Mouse (Mus musculus) hindbrain, embryonic 15.5 days (tissue): ENCODE measurements around the gene Mul1. TPM values are rescaled to one million over a fixed set of nuclear protein-coding genes. Genes with fewer than 3 reads are reported as not detected.

Experiments used
- ATAC-seq: fragments of 200-750 bp; cut with Nextera tagmentation; 2 replicates; pipeline ENCODE4 v1.8.0; 2017; ENCODE audit warnings: low read depth, moderate number of reproducible peaks, moderate TSS enrichment; ENCODE audit not compliant: low FRiP score
- H3K27ac ChIP-seq: fragments of 300-500 bp; sonication (generic); replicated peaks from 2 replicates; pipeline ENCODE4 v1.5.1; 2015; ENCODE audit warnings: mild to moderate bottlenecking, inconsistent platforms
- H3K27me3 ChIP-seq: fragments of 300-500 bp; sonication (generic); 2 replicates; pipeline ENCODE4 v1.6.1; 2015; ENCODE audit warnings: control low read depth, inconsistent platforms
- H3K36me3 ChIP-seq: fragments of 300-500 bp; sonication (generic); 2 replicates; pipeline ENCODE4 v1.6.1; 2015; ENCODE audit warnings: control low read depth, inconsistent platforms
- H3K4me1 ChIP-seq: fragments of 300-500 bp; sonication (generic); replicated peaks from 2 replicates; pipeline ENCODE4 v1.6.1; 2015; ENCODE audit warnings: control low read depth, inconsistent platforms
- H3K4me2 ChIP-seq: fragments of 300-500 bp; sonication (generic); 2 replicates; pipeline ENCODE4 v1.6.1; 2015; ENCODE audit warnings: moderate library complexity, mild to moderate bottlenecking, inconsistent platforms
- H3K4me3 ChIP-seq: fragments of 300-500 bp; sonication (generic); 2 replicates; pipeline ENCODE4 v1.5.1; 2015; ENCODE audit warnings: mild to moderate bottlenecking, inconsistent platforms
- H3K9ac ChIP-seq: fragments of 300-500 bp; sonication (generic); 2 replicates; pipeline ENCODE4 v1.6.1; 2015; ENCODE audit warnings: inconsistent platforms
- H3K9me3 ChIP-seq: fragments of 300-500 bp; sonication (generic); 2 replicates; pipeline ENCODE4 v1.6.1; 2016; ENCODE audit warnings: control low read depth, inconsistent platforms
- WGBS: fragments of 180-500 bp; shearing (Covaris S2); methylation state at CpG from one replicate; pipeline ENCODE4 v1.1.7; 2015; 5-methylcytosine and 5-hydroxymethylcytosine counted together
- polyA plus RNA-seq: library from polyadenylated mRNA; unstranded; fragments of >200 nt; fragmentation: Nextera tagmentation; extraction: Ambion mirVana; gene quantifications from 2 replicates; pipeline ENCODE4 v1.2.1, GENCODE M21; 2015

The Mul1 gene
- polyA plus RNA-seq, 1 experiment from 2014 or later = 19.2 TPM

DNA sequence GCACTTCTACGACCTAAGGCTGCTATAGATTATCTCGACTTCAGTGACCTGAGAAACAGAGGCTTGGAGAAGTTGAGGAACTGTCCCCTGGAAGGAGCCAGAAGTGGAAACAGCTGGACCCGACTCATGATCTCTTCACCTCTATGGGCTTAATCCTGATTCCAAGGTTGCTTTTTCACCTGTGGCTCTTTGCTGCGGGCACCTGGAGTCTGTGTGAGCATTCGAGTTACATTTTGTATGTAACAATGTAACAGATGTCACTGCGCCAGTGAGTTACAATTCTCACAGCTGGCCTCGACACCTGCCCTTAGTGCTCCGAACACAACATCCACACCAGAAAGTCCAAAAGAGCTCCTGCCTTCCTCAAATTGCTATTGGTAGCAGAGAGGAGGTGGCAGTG, 31.0 kb downstream of the Mul1 start:
- H3K4me1 ChIP-seq = peaks cover 44% of the 10 kb centered on the region

DNA sequence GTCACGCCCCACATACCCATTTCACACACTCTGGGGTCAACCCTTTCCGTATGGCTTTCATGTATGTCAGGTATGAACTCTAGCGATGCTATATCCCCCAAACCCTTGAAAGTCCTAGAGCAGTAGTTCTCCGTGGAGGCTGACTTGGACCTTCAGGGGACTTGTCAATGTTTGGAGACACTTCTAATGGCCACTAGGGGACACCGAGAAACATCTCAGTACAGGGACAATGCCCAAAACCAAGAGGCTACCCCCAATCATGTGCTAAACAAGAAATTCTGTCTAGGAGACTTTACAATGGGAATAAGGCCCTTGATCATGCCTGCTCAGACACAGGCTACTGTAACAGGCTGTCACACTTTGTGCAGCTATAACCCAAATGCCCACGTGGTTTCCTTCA, 32.2 kb downstream of the Mul1 start:
- Histone ChIP-seq H3K4me1 (peaks cover 50% of the 10 kb centered on the region), H3K4me3 (no peak overlapping the region), H3K27me3 (no peaks in the 10 kb centered on the region), H3K27ac (no peak overlapping the region), H3K36me3 (no peaks in the 10 kb centered on the region), H3K9ac (no peak overlapping the region), H3K4me2 (no peak overlapping the region), H3K9me3 (no peaks in the 10 kb centered on the region)
- WGBS = 76% methylated on average over 6 of the region's 6 CpGs
- no peak for ATAC-seq

More for the DNA sequence above, 31.0 kb downstream of the Mul1 start:
- Histone ChIP-seq H3K36me3 (no peaks in the 10 kb centered on the region), H3K27ac (0 out of 2 replicates have a peak overlapping the region, but pooled peaks have one; percentile 37), H3K4me3 (no peak overlapping the region), H3K27me3 (no peaks in the 10 kb centered on the region), H3K4me2 (no peak overlapping the region), H3K9ac (no peak overlapping the region), H3K9me3 (no peaks in the 10 kb centered on the region)
- no peak for ATAC-seq
- WGBS = 36% methylated on average over 8 of the region's 8 CpGs

DNA sequence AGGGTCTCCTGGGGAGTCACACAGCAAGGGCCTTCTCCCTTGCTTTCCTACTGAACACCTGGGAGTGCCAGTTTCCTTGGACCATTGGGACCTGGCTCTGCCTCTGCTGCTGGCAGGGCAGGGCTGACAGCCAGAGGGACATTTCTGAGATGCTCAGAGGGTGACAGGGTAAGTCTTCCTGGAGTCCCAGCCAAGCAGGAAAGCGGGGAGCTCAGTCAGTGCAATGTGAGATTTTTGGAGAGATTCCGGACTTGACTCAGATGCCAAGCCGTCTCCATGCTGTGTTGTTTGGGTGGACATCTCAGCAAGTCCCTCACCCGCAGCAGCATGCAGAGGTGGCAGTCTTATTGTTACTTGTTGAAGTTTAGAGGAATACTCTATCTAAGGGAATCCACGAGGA, 33.0 kb downstream of the Mul1 start:
- Histone ChIP-seq H3K36me3 (no peaks in the 10 kb centered on the region), H3K27me3 (no peaks in the 10 kb centered on the region), H3K4me1 (peaks cover 45% of the 10 kb centered on the region), H3K27ac (no peak overlapping the region), H3K4me3 (no peak overlapping the region), H3K9ac (no peak overlapping the region), H3K9me3 (no peaks in the 10 kb centered on the region), H3K4me2 (no peak overlapping the region)
- no peak for ATAC-seq
- 85% methylated on average over 5 of the region's 5 CpGs for WGBS

DNA sequence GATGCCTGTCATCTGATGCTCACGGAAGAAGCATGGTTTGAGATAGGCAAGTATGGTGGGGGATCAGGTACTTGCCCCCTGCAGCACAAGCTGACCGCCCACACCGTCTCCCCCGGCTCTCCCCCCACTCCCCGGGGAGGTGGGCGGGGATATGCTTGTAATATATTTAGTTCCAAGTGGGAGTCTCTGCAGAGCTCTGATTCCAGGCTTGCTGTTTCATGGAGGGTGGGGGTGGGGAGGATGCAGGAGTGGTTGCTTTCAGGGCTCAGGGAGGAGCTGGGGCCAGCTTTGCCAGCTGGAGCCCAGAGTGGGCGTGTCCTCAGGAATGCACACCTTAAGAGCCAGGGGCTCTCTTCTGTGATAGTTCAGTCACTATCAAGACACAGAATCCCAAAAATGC, 34.6 kb downstream of the Mul1 start:
- no peak overlapping the region for H3K27ac ChIP-seq

DNA sequence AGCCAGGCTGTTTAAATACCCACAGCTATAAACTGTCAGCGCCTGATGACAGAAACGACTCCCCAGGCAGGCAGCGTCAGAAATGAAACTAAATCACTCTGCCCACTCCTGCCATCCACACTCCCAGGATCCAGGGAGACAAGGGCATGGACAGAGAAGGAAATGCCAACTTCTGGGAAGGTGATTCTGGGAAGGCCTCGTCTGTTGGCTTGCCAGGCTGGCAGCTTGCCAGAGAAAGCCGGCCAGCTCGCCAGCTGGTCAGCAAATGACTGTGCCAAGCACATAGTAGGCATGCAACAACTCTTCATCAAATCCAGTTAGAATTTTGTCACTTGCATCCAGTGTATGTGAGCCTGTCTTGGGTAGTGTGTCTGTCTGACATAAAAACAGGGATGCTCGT, 36.8 kb downstream of the Mul1 start:
- H3K9ac ChIP-seq = no peak overlapping the region
- no peak overlapping the region for H3K4me3 ChIP-seq
- WGBS = 47% methylated on average over 7 of the region's 7 CpGs
- H3K27me3 ChIP-seq = no peaks in the 10 kb centered on the region
- H3K27ac ChIP-seq = no peak overlapping the region
- H3K36me3 ChIP-seq = no peaks in the 10 kb centered on the region
- ATAC-seq = no peak
- no peak overlapping the region for H3K4me2 ChIP-seq
- H3K4me1 ChIP-seq = peaks cover 13% of the 10 kb centered on the region
- H3K9me3 ChIP-seq = no peaks in the 10 kb centered on the region

More for the DNA sequence above, 34.6 kb downstream of the Mul1 start:
- no peak overlapping the region for H3K9ac ChIP-seq
- H3K4me2 ChIP-seq = no peak overlapping the region
- H3K4me1 ChIP-seq = peaks cover 29% of the 10 kb centered on the region
- no peak overlapping the region for H3K4me3 ChIP-seq
- H3K27me3 ChIP-seq = no peaks in the 10 kb centered on the region
- no peaks in the 10 kb centered on the region for H3K9me3 ChIP-seq
- 21% methylated on average over 7 of the region's 7 CpGs for WGBS
- no peaks in the 10 kb centered on the region for H3K36me3 ChIP-seq
- no peak for ATAC-seq

DNA sequence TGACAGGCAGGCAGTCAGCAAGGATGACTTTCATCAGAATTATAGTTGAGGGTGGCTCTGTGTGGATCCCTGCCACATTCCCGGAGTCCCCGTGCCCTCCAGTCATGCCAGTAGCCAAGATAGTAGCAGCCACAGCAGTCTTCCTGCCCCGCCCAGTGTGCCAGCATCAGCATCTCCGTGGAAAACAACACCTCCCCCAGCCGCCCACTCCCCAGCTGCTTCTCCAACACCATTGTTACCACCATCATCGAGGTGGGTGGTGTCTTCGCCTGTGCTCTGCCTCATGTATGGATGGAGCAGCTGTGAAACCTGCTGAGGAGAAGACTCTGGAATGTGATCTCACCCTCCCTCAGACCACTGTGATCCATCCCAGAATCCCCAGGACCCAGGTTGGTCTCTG, 45.1 kb downstream of the Mul1 start:
- WGBS = 75% methylated on average over 7 of the region's 7 CpGs
- Histone ChIP-seq H3K4me3 (no peak overlapping the region), H3K4me2 (no peak overlapping the region), H3K36me3 (no peaks in the 10 kb centered on the region), H3K9me3 (no peaks in the 10 kb centered on the region), H3K27me3 (no peaks in the 10 kb centered on the region), H3K27ac (no peak overlapping the region), H3K9ac (no peak overlapping the region), H3K4me1 (no peaks in the 10 kb centered on the region)
- no peak for ATAC-seq

DNA sequence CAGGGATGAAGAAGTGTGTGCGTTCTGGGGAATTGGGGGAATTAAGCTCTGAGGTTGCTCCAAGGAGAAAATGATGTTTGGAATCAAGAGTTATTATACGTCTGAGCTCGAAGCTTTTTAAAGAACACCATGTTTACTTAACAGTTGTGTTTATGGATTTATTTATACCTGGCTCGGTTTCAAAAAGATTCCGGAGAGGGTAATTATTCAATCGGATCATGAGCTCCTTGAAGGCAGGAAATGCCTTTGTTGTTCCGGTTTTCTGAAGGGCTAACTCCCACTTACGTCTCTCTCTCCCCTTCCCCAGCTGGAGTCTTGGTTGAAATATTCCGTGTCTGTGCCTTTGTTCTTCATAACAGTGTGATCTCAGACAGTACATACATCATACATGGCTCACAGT, 46.5 kb downstream of the Mul1 start:
- no peak overlapping the region for H3K4me3 ChIP-seq
- no peaks in the 10 kb centered on the region for H3K27me3 ChIP-seq
- no peaks in the 10 kb centered on the region for H3K36me3 ChIP-seq
- H3K4me1 ChIP-seq = no peaks in the 10 kb centered on the region
- H3K9me3 ChIP-seq = no peaks in the 10 kb centered on the region
- ATAC-seq = no peak
- H3K4me2 ChIP-seq = no peak overlapping the region
- no peak overlapping the region for H3K9ac ChIP-seq
- 54% methylated on average over 9 of the region's 9 CpGs for WGBS
- H3K27ac ChIP-seq = no peak overlapping the region

DNA sequence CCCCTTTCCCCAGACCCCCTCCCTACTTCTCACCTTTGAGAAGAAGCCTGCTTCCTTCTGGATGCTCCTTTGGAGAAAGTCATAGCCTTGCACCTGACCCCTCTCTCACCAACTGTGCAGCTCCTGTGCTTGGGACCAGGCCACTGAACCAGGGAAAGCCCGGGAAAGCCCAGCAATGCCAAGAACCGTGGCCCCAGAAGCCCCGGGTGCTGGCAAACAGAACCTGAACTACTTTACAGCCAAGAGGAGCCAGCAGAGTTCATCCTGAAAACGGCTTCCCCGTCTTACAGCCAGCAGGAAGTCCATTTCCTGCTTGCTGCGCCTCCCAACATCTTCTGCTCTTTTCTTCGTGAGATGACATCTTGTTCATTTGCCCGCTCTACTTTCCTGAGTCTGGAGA, 48.2 kb downstream of the Mul1 start:
- no peak overlapping the region for H3K9ac ChIP-seq
- no peak for ATAC-seq
- whole genome bisulfite sequencing = 75% methylated on average over 8 of the region's 8 CpGs
- no peak overlapping the region for H3K4me2 ChIP-seq
- H3K4me1 ChIP-seq = no peaks in the 10 kb centered on the region
- no peak overlapping the region for H3K4me3 ChIP-seq
- no peaks in the 10 kb centered on the region for H3K27me3 ChIP-seq
- H3K27ac ChIP-seq = no peak overlapping the region
- H3K9me3 ChIP-seq = no peaks in the 10 kb centered on the region
- no peaks in the 10 kb centered on the region for H3K36me3 ChIP-seq

DNA sequence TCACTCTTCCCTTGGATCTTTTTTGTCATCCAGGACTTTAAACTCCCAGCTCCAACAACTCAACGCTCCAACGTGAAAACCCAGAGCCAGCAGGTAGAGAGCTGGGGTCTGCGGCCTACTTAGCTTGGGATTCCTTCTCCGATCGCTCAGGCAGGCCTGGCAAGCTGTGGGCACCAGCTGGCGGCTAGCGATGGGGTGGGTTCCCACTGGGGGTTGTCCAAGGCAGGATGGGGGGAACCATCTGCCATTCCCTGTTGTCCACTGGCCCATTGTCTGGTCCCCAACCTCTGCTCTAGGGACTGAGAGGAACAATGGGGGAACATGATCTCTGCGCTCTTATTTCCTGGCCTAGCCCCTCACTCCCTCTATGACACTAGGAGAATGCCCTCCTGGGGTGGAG, 53.8 kb downstream of the Mul1 start:
- H3K4me3 ChIP-seq = no peak overlapping the region
- no peak for ATAC-seq
- no peak overlapping the region for H3K27ac ChIP-seq
- no peak overlapping the region for H3K9ac ChIP-seq
- peaks cover 18% of the 10 kb centered on the region for H3K4me1 ChIP-seq
- H3K9me3 ChIP-seq = no peaks in the 10 kb centered on the region
- 35% methylated on average over 8 of the region's 8 CpGs for WGBS
- no peaks in the 10 kb centered on the region for H3K27me3 ChIP-seq
- H3K36me3 ChIP-seq = no peaks in the 10 kb centered on the region
- no peak overlapping the region for H3K4me2 ChIP-seq

DNA sequence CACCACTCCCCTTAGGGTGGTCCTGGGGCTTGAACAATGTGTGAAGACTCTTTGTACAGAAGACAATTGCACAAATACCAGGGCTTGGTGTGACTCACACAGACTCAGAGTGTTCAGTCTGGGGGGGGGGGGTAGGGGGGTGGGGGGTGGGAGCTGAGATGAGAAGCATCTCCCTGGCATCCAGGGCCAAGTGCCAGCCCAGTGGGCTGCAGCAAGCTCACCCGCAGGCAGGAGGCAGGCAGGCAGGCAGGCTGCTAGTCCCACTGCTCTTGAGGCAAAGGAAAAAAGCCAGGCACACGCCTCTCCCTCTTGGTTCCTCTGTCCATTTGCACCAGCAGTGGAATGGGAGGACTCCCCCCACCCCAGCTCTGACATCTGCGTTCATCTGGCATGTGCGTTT, 56.6 kb downstream of the Mul1 start:
- Histone ChIP-seq H3K4me2 (no peak overlapping the region), H3K4me1 (peaks cover 46% of the 10 kb centered on the region), H3K27ac (no peak overlapping the region), H3K36me3 (no peaks in the 10 kb centered on the region), H3K4me3 (no peak overlapping the region), H3K27me3 (no peaks in the 10 kb centered on the region), H3K9me3 (no peaks in the 10 kb centered on the region), H3K9ac (no peak overlapping the region)
- whole genome bisulfite sequencing = 44% methylated on average over 4 of the region's 4 CpGs
- no peak for ATAC-seq

Other genes starting within 250 kb of the Mul1 start
- gene Hp1bp3, start 218.4 kb upstream of the Mul1 start, polyA plus RNA-seq = 173 and 185 TPM in 2 replicates
- gene Sh2d5, start 184.3 kb upstream of the Mul1 start, polyA plus RNA-seq = 16.5 and 20.3 TPM in 2 replicates
- gene Kif17, start 184.2 kb upstream of the Mul1 start, polyA plus RNA-seq = 3.9 and 4.5 TPM in 2 replicates
- gene Ddost, start 129.9 kb upstream of the Mul1 start, polyA plus RNA-seq = 210 and 220 TPM in 2 replicates
- 105 and 111 TPM in 2 replicates for gene Pink1, start 108.4 kb upstream of the Mul1 start, polyA plus RNA-seq
- 4.5 and 6.5 TPM in 2 replicates for gene Cda, start 66.7 kb upstream of the Mul1 start, polyA plus RNA-seq
- 15.7 and 16.5 TPM in 2 replicates for gene Fam43b, start 38.1 kb upstream of the Mul1 start, polyA plus RNA-seq
- gene Camk2n1, start 19.6 kb downstream of the Mul1 start, polyA plus RNA-seq = 16.9 and 17.0 TPM in 2 replicates
- 1.7 and 2.0 TPM in 2 replicates for gene Vwa5b1, start 201.2 kb downstream of the Mul1 start, polyA plus RNA-seq